Mouse (Mus musculus) layer of hippocampus, adult 9-10 months (tissue): ENCODE measurements around the gene Gpr87.

Experiments
- DNase-seq: peaks from one replicate; pipeline ENCODE4 v3.0.0; 2022; ENCODE audit warnings: low spot score

Gpr87 gene

GRCm38 (mm10) chr3:59194938-59195337, at the start of gene Gpr87:
TSS of gene Gpr87 (minus strand) at chr3:59195104.
- no peak for DNase-seq

GRCm38 (mm10) chr3:59243384-59243783, 48.5 kb upstream of the Gpr87 start:
- DNase-seq = no peak

- DNase-seq = no peak
These were observed 40.0 kb upstream of the Gpr87 start for GRCm38 (mm10) chr3:59234878-59235277.

- no peak for DNase-seq
These were observed 36.0 kb upstream of the Gpr87 start for GRCm38 (mm10) chr3:59230912-59231311.

- no peak for DNase-seq
These were observed 34.0 kb upstream of the Gpr87 start for GRCm38 (mm10) chr3:59228730-59229551.

- DNase-seq = no peak
These were observed 32.8 kb upstream of the Gpr87 start for GRCm38 (mm10) chr3:59227696-59228095.

- DNase-seq = no peak
These were observed 30.5 kb upstream of the Gpr87 start for GRCm38 (mm10) chr3:59225411-59225810.

GRCm38 (mm10) chr3:59222303-59222702, 27.4 kb upstream of the Gpr87 start:
- no peak for DNase-seq

GRCm38 (mm10) chr3:59219326-59219725, 24.4 kb upstream of the Gpr87 start:
- DNase-seq = no peak

GRCm38 (mm10) chr3:59217211-59217610, 22.3 kb upstream of the Gpr87 start:
- no peak for DNase-seq

GRCm38 (mm10) chr3:59212404-59212803, 17.5 kb upstream of the Gpr87 start:
- DNase-seq = no peak

- DNase-seq = no peak
These were observed 16.9 kb upstream of the Gpr87 start for GRCm38 (mm10) chr3:59211784-59212183.

- no peak for DNase-seq
These were observed 15.8 kb upstream of the Gpr87 start, which contains the start of gene P2ry13 for GRCm38 (mm10) chr3:59210727-59211126. TSS of gene P2ry13 (minus strand) at chr3:59210882.

- DNase-seq = no peak
These were observed 15.2 kb upstream of the Gpr87 start for GRCm38 (mm10) chr3:59210089-59210488.

- DNase-seq = peak; percentile 85
These were observed 14.0 kb upstream of the Gpr87 start for GRCm38 (mm10) chr3:59208650-59209548.

GRCm38 (mm10) chr3:59205941-59206340, 11.0 kb upstream of the Gpr87 start:
- no peak for DNase-seq

GRCm38 (mm10) chr3:59204719-59205503, 10.0 kb upstream of the Gpr87 start:
- DNase-seq = no peak

- no peak for DNase-seq
These were observed 9.1 kb upstream of the Gpr87 start for GRCm38 (mm10) chr3:59203802-59204520.

GRCm38 (mm10) chr3:59197329-59197948, 2.5 kb upstream of the Gpr87 start:
- DNase-seq = no peak

GRCm38 (mm10) chr3:59194099-59194498, 805 bp downstream of the Gpr87 start:
- DNase-seq = no peak

- DNase-seq = no peak
These were observed 3.2 kb downstream of the Gpr87 start for GRCm38 (mm10) chr3:59191674-59192073.
